Mouse (Mus musculus) cerebellum, adult 2 months (tissue): ENCODE measurements around the gene Nadk. TPM values are rescaled to one million over a fixed set of nuclear protein-coding genes. Genes with fewer than 3 reads are reported as not detected.

Experiments
- DNase-seq, 2 experiments: peaks; one replicate each; pipeline ENCODE4 v3.0.0; 2021
- H3K27ac ChIP-seq: fragments of 200-500 bp; 2 replicates; pipeline ENCODE4 v1.5.1; 2012; ENCODE audit warnings: low read length, control low read depth, inconsistent platforms; ENCODE audit not compliant: insufficient read depth
- H3K27me3 ChIP-seq: fragments of 200-500 bp; 2 replicates; pipeline ENCODE4 v1.6.1; 2012; ENCODE audit warnings: inconsistent platforms, mild to moderate bottlenecking, low read length, moderate library complexity; ENCODE audit not compliant: control insufficient read depth, insufficient read depth
- H3K4me1 ChIP-seq: fragments of 200-500 bp; 2 replicates; pipeline ENCODE4 v1.6.1; 2011; ENCODE audit warnings: low read length; ENCODE audit not compliant: control insufficient read depth, insufficient read depth
- H3K4me3 ChIP-seq: fragments of 200-500 bp; replicated peaks from 2 replicates; pipeline ENCODE3; 2011; ENCODE audit warnings: mild to moderate bottlenecking, low read depth, low read length, control low read depth; ENCODE audit not compliant: insufficient read depth
- CTCF ChIP-seq: fragments of 200-500 bp; IDR thresholded peaks from 2 replicates; pipeline ENCODE4 v1.5.1; 2011; ENCODE audit warnings: low read depth, mild to moderate bottlenecking, control low read depth, low read length, moderate library complexity, borderline replicate concordance; ENCODE audit not compliant: insufficient read depth
- POLR2A ChIP-seq: fragments of 200-500 bp; IDR thresholded peaks from 2 replicates; pipeline ENCODE4 v1.6.1; 2011; ENCODE audit warnings: low read length, control low read depth, borderline replicate concordance; ENCODE audit not compliant: insufficient read depth
- WGBS: fragments of 180-500 bp; shearing (Covaris S2); methylation state at CpG from one replicate; pipeline ENCODE4 v1.1.7; 2018; 5-methylcytosine and 5-hydroxymethylcytosine counted together
- polyA plus RNA-seq: library from polyadenylated mRNA; depleted of rRNA; stranded (reverse); fragments of >200 nt; gene quantifications from 2 replicates; pipeline ENCODE4 v1.2.3, GENCODE M21; 2012

Gene Nadk
- polyA plus RNA-seq, 1 experiment = 59.0 TPM

DNA sequence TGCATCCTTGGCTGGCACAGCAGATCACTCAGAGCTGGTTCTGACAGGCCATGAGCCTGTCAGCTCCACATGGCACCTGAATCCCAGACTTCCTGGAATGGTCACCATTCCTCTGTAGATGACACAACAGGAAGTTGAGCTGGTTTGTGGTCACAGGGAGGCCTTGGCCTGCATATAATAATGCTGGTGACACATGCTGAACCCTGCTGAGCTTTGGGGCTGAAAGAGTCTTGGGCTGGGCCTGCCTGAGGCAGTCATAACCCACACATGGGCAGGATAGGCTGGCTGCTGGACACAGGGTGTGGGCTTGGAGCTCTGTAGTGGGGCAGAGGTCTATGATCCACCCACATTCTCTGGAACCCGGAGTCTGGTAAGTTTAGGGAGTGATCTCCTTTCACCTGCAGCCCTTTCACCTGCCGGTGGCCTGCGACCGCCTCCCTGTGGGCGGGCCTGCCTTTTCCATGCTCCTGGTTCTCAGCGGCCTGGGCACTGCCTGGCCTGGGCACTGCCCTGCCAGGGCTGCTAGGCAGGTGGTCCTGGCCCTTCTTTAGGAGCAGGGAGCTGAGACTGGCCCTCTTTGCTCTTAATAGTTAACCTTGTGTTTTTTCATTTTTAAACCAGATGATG is 20.2 kb downstream of the Nadk start:
- no peak for DNase-seq
- Histone ChIP-seq H3K4me3 (no peak overlapping the region), H3K4me1 (no peaks in the 10 kb centered on the region), H3K27me3 (no peaks in the 10 kb centered on the region), H3K27ac (no peak overlapping the region)
- TF ChIP-seq CTCF (no peak), POLR2A (no peak)
- 90% methylated on average over 6 of the region's 6 CpGs for WGBS

- Histone ChIP-seq H3K4me3 (no peak overlapping the region), H3K27ac (no peak overlapping the region), H3K4me1 (no peaks in the 10 kb centered on the region), H3K27me3 (no peaks in the 10 kb centered on the region)
- no peak for TF ChIP-seq POLR2A
- no peak for TF ChIP-seq CTCF
- 87% methylated on average over 5 of the region's 5 CpGs for WGBS
- no peak for DNase-seq
Observed at GRCm38 (mm10) chr4:155589356-155589755, 27.2 kb downstream of the Nadk start.

- no peak for DNase-seq
- no peak for TF ChIP-seq POLR2A
Observed at GRCm38 (mm10) chr4:155591012-155591719, 29.0 kb downstream of the Nadk start.

DNA sequence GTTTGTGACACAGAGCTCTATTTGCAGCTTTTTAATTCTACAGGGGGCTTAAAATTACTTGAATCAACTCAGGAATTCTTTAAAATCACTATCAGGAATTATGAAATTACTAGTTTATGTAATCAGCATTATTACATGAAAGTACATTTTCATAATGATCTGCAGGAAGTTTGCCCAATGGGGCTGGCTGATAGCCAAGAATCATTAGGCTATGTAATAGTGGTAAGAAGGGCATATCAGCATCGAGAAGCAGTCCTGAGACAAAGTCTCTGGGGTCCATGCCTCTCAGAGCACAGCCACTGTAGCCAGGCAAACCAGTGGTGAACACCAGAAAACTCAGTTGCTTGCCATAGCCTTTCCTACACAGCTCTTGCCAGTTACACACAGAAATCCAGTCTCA is 31.6 kb downstream of the Nadk start:
- no peaks in the 10 kb centered on the region for H3K27me3 ChIP-seq
- no peak for TF ChIP-seq POLR2A
- TF ChIP-seq CTCF = no peak
- H3K4me1 ChIP-seq = no peaks in the 10 kb centered on the region
- 10% methylated on average over 1 of the region's 1 CpGs for WGBS
- no peak overlapping the region for H3K4me3 ChIP-seq
- DNase-seq = no peak
- H3K27ac ChIP-seq = no peak overlapping the region

More at GRCm38 (mm10) chr4:155591012-155591719, 29.0 kb downstream of the Nadk start:
- no peak overlapping the region for H3K4me3 ChIP-seq
- no peaks in the 10 kb centered on the region for H3K27me3 ChIP-seq
- no peaks in the 10 kb centered on the region for H3K4me1 ChIP-seq
- no peak overlapping the region for H3K27ac ChIP-seq
- WGBS = 89% methylated on average over 7 of the region's 7 CpGs

GRCm38 (mm10) chr4:155595777-155596176 is 33.6 kb downstream of the Nadk start:
- Histone ChIP-seq H3K27me3 (no peaks in the 10 kb centered on the region), H3K4me3 (no peak overlapping the region), H3K4me1 (no peaks in the 10 kb centered on the region), H3K27ac (no peak overlapping the region)
- TF ChIP-seq POLR2A = no peak
- TF ChIP-seq CTCF = no peak
- 82% methylated on average over 3 of the region's 3 CpGs for WGBS
- DNase-seq = no peak

DNA sequence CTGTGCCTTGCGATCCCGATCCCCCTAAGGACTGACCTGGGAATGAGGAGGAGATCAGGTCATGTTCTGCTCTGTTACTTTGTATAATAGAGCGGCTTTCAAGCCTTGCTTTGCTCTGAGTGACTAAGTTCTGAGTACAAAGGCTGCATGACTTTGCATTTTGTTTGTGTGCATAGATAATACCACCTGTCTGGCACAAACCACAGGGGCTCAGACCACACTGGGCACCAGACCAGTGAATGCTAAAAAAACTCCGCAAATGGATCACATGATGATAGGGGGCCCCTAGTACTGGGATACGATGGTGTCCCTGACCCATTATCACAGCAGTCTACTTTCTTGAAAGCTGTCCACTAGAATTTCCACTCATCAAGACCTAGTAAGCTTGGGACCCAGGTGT is 34.4 kb downstream of the Nadk start:
- H3K4me3 ChIP-seq = no peak overlapping the region
- H3K4me1 ChIP-seq = no peaks in the 10 kb centered on the region
- no peak for DNase-seq
- no peak for TF ChIP-seq CTCF
- no peak for TF ChIP-seq POLR2A
- no peak overlapping the region for H3K27ac ChIP-seq
- no peaks in the 10 kb centered on the region for H3K27me3 ChIP-seq
- WGBS = 61% methylated on average over 5 of the region's 5 CpGs

DNA sequence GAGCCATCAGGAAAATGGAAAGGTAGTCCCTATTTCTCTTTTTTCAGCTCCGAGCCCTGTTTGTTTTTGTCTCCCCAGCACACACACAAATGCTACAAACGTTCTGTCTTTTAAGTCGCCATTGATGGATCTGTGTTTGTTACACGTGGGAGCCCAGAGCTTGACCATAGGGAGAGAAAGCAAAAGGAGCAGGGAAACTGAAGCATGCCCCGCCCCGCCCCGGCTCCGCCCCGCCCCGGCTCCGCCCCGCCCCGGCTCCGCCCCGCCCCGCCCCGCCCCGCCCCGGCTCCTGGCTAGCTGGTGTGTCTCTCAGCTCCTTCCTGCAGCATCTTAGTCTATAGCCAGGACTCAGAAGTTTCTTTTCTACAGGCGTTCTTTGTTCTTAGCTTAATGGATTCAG is 36.4 kb downstream of the Nadk start:
- Histone ChIP-seq H3K4me1 (no peaks in the 10 kb centered on the region; the same call in 1 of the 2 replicates), H3K27me3 (no peaks in the 10 kb centered on the region), H3K4me3 (no peak overlapping the region), H3K27ac (no peak overlapping the region)
- 24% methylated on average over 20 of the region's 20 CpGs for WGBS
- TF ChIP-seq CTCF (no peak), POLR2A (no peak)
- no peak for DNase-seq
